Mouse (Mus musculus) erythroblast, embryonic 14.5 days (primary cell): ENCODE results near the gene Slc51a.

ENCODE experiments used
- GATA1 ChIP-seq: IDR thresholded peaks from 2 replicates; pipeline ENCODE4 v1.6.1; 2012; ENCODE audit warnings: low read length, inconsistent platforms, mixed read lengths
- TAL1 ChIP-seq: IDR thresholded peaks from 3 replicates; pipeline ENCODE4 v1.6.1; 2012; ENCODE audit warnings: low read length, inconsistent platforms, mixed read lengths

DNA sequence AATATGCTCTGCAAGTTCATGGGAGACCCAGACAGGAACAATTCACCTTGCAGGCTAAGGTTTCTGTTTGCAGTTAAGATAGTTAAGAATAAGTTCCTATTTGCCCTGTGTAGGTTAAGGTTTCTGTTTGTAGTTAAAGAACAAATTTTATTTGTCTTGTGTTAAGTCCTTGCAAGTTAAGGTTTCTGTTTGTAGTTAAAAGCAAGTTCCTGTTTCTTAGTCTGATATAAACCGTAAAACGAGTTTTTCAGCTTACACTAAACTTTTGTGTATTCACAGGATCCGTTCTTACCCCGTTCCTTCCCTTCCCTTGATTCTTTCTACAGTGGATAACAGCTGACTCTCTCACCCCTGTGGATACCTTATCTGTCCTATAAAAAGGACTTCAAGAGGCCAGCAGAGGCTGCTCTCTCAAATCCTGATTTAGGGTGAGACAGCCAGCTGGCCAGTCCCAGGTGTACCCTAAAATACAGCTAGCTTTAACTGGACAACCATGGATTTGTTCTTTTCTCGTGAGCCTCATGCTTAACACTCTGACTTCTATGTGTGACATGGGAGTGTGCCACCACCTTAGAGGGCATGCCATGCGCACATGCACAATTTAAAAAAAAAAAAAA, 35.0 kb upstream of the Slc51a start:
- TF ChIP-seq TAL1 (no peak), GATA1 (no peak)
